Mouse (Mus musculus): ENCODE results near the gene Dnajb2.

- TF ChIP-seq POLR2A (IDR thresholded peaks at IDR 0.05; ENCODE audit: insufficient read depth, low read depth, low read length) (no peak), EP300 (IDR thresholded peaks at IDR 0.05; ENCODE audit: insufficient read depth, low read depth, low read length) (no peak)
These were observed 45.6 kb upstream of the Dnajb2 start for GRCm38 (mm10) chr1:75190577-75190976.

Data from heart, adult 2 months (tissue).